Mouse (Mus musculus): ENCODE data around the gene Atp6v1e2.

GRCm38 (mm10) chr17:86982497-86982896 is 34.8 kb upstream of the Atp6v1e2 start:
- TF ChIP-seq CTCF (IDR thresholded peaks at IDR 0.05; ENCODE audit: low read depth) (no peak), EP300 (IDR thresholded peaks at IDR 0.05; ENCODE audit: low read depth) (no peak)

All from liver, postnatal 0 days (tissue).